Mouse (Mus musculus) adrenal gland, postnatal 4 days (tissue): ENCODE measurements around the gene Cep85l. TPM values are rescaled to one million over a fixed set of nuclear protein-coding genes. Genes with fewer than 3 reads are reported as not detected.

Experiments used
- DNase-seq, 2 experiments: peaks; one replicate each; pipeline ENCODE4 v3.0.0; 2021 to 2022; ENCODE audit warnings: low spot score in 2 of 2, mixed read lengths in 2 of 2
- total RNA-seq, 2 experiments: library from RNA; stranded (reverse); gene quantifications; 2 replicates each; pipeline ENCODE4 v1.2.3; 2021

Gene Cep85l
- total RNA-seq, 2 experiments from 2014 or later, result 17.5 to 17.7 TPM

DNA sequence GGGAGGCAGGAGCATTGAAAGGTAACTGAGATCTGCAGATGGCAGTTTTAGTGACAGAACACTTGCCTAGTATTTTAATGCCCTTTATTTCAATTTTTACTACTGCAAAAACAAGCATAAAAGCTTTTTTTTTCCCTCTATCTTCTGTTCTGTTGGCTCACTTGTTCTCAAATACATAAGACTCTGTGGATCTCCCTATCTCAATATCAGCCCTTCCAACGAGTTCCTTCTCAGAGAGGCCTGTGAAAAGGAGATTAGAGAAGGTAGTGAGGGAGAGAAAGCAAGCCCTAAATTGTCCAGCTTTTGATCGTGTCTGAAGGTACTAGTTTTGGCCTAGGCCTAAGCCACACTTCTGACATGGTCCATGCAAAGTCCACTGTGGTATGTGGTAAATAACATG, 150.6 kb downstream of the Cep85l start:
- no peak for DNase-seq

Other genes with a start within 250 kb of the Cep85l start
- gene Pln, start 42.3 kb downstream of the Cep85l start, total RNA-seq, result under 1 TPM in 1 of 2 experiments, not detected in 1; 0.45 TPM
- 10 to 100 TPM; 51.8 to 54.6 TPM for gene Asf1a, start 216.8 kb upstream of the Cep85l start, total RNA-seq